Mouse (Mus musculus) gastrocnemius, postnatal 14 days (tissue): ENCODE results near the gene Kif3a. TPM values are rescaled to one million over a fixed set of nuclear protein-coding genes. Genes with fewer than 3 reads are reported as not detected.
"Not testable (repeated sequence)": the region's sequence is repeated elsewhere in the genome, so short reads cannot be mapped to it uniquely, and the experiment has no call there.

Experiments
- DNase-seq: peaks from one replicate; pipeline ENCODE4 v3.0.0; 2021; ENCODE audit warnings: mixed read lengths
- intact Hi-C: fragments of 180-260 bp; cut with DNase I; formaldehyde crosslinking; loops from one replicate; pipeline ENCODE4 v1.15.1; 2025; ENCODE audit warnings: low total_unique reads
- total RNA-seq, 2 experiments: library from RNA; stranded (reverse); gene quantifications; 2 replicates each; pipeline ENCODE4 v1.2.3; 2021

Kif3a gene
- total RNA-seq, 2 experiments from 2014 or later: 6.8 to 7.4 TPM

DNA sequence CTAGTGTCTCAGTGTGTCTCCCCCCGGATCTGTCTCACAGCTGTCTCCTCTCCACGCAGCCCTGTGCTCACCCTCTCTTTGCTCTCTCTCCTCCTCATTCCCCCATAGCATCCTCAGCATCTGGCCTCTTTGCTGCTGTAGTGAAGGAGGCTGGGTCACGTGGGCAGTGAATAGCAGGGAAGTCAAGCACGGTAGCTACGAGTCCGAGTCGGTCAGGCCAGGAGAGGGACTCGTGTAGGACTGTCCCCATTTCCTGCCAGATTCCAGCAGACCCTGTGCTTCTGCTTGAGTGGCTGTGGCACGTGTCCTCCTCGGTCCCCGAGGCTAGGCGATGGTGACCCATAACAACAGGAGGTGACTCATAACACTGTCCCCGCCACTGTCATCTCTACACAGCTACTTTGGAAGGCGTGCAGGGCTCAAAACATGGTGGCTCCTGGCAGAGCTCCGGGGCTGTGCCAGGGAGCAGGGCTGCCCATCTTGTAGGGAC lies 28.1 kb upstream of the Kif3a start:
- no peak for DNase-seq
- intact Hi-C loops: loop anchor here (10.0 kb wide), 1 partner anchor 64 kb away; the partner anchor contains the start of gene Gm9837

DNA sequence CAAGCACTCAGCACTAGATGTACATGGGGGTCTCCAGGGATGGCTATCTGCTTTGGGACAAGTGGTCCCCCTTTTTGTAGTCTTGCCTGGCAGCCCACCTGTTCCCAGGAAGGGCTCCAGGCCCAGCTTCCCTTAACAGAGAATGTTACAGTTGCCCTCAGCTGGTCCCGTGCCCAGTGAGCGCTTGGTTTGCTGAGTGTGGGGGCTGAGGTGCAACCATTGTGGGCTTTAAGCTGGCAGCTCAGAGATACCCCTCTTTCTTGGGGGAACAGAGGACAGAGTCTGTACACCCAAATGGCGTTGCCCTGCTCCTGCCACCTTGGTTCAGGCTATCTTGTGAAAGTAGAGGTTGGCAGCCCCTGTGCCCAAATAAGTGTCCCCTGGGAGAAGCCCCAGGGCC lies 26.8 kb upstream of the Kif3a start:
- intact Hi-C loops: no loop called here

GRCm38 (mm10) chr11:53541222-53541621 lies 26.0 kb upstream of the Kif3a start:
- no peak for DNase-seq
- intact Hi-C loops: no loop called here

More for the DNA sequence above, 26.8 kb upstream of the Kif3a start:
- no peak for DNase-seq

- no peak for DNase-seq
- intact Hi-C loops: no loop called here
Measured at GRCm38 (mm10) chr11:53543021-53543420, 24.2 kb upstream of the Kif3a start.

DNA sequence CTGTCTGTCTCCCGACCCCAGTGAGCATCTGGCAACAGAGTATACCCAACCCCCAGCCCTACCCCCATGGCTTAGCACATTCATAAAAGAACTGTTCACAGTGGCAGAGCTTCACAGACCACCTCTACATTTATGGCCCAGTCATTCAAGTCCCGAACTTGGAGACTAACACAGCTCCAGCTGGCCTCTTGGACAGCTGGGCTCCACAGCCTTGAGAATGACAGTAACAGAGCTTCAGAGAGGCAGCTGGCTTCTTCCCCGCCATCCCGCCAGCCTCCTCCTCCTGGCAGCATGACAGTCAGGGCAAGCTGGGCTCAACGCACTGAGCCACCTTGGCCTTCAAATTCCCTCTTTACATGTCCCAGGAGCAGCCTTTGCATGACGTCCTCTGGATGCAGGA lies 20.9 kb upstream of the Kif3a start:
- DNase-seq: peak; percentile 59
- intact Hi-C loops: no loop called here

GRCm38 (mm10) chr11:53547566-53547965 lies 19.6 kb upstream of the Kif3a start:
- DNase-seq: no peak

GRCm38 (mm10) chr11:53548036-53548605 lies 19.1 kb upstream of the Kif3a start:
- no peak for DNase-seq
- intact Hi-C loops: no loop called here

More at GRCm38 (mm10) chr11:53547566-53547965, 19.6 kb upstream of the Kif3a start:
- intact Hi-C loops: no loop called here

DNA sequence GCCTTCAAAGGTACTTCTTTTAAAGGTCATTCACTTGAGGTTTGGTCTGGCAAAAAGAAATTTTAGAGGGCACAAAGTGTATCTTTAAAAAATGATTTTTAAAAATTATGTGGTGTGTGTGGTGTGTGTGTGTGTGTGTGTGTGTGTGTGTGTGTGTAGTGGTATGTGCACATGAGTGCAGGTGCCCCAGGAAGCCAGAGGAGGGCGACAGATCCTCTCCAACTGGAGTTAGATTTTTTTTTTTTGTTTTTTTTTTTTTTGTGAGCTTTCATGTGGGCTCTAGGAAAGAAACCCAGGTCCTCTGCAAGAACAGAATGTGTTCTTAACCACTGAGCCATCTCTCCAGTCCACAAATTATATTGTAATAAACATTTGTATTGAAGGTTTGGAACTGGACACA lies 16.5 kb upstream of the Kif3a start:
- intact Hi-C loops: no loop called here
- no peak for DNase-seq

GRCm38 (mm10) chr11:53551754-53552153 lies 15.4 kb upstream of the Kif3a start:
- intact Hi-C loops: no loop called here
- no peak for DNase-seq

DNA sequence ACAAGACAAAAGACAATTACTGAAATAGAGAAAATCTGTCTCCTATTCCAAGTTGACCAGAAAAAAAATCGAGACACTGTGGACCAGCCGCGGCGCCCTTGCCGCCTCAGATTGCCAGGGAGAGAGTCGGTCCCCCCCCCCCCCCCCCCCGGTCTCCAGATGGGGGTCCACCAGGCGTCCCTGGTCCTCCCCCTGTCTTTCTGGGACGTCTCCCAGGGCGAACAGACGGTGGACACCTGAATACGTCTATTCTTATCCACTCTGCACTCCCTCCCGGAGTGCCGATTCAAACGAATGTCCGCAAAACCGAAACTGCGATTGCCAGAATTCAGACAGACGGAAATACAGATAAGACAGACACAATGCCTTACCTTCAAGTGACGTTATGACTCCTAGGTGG lies 10.7 kb upstream of the Kif3a start:
- DNase-seq, intact Hi-C loops: not testable (repeated sequence)

- DNase-seq, intact Hi-C loops: not testable (repeated sequence)
Measured at GRCm38 (mm10) chr11:53557992-53558391, 9.2 kb upstream of the Kif3a start.

- intact Hi-C loops, DNase-seq: not testable (repeated sequence)
Measured at GRCm38 (mm10) chr11:53559980-53560379, 7.2 kb upstream of the Kif3a start.

DNA sequence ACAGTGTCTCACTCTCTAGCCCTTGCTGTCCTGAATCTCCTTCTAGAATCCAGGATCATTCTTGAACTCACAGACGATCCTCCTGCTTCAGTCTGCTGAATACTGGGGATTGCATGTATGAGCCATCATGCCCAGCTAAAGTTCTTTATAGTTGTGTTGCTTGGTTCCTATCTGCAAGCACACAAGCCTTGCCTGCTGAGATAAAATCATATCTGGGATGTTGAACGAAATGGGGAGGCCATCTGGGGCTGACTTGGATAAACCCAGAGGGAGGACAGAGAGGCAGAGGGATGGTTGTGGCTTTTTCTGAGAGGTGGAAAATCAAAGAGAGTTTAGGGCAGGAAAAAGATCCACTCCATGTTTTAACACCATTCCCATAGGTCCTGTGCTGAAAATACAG lies 5.2 kb upstream of the Kif3a start:
- DNase-seq: no peak
- intact Hi-C loops: no loop called here

DNA sequence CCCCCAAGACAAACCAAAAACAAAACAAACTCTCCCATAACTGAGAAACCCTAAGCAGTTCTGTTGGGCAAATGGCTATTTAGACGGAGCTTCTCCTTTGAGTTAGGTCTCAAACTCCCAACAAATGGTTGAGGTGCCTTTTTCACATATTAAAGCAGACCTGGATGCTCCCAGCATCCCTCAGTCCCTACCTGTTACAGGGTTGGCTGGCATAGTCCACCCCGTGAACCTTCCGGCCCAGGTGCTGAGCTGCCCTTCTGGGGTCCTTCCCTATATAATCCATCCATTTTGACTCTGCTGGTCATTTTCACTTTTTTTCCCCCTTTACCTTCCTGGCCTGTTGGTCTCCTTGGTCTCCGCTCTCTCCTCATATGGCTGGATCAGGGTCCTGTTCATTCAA lies 533 bp upstream of the Kif3a start:
- no peak for DNase-seq
- intact Hi-C loops: no loop called here

- intact Hi-C loops: no loop called here
- no peak for DNase-seq
Measured at GRCm38 (mm10) chr11:53580562-53580961, 13.4 kb downstream of the Kif3a start.

GRCm38 (mm10) chr11:53583151-53583550 lies 16.0 kb downstream of the Kif3a start:
- intact Hi-C loops: no loop called here
- DNase-seq: no peak

DNA sequence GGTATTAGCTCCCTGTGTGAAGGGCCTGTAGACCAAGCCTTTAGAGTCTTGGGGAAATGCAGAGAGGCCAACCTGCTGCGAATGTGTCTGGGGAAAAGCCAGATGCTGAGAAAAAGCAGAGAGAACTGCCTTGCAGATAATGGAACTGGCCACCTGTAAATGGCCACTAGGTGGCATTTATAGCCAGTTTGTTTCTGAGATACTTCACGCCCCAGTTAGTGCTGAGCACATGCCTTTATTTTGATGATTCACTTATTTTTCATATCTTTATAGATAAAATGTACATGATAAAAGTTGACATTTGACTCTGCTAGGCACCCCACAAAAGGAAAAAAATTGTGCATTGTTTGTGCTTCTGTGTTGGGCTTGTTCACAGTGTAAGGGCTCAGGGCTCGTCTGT lies 17.7 kb downstream of the Kif3a start:
- intact Hi-C loops: loop anchor here (5.0 kb wide), 1 partner anchor 47 kb away; the partner anchor contains the start of gene Il13

DNA sequence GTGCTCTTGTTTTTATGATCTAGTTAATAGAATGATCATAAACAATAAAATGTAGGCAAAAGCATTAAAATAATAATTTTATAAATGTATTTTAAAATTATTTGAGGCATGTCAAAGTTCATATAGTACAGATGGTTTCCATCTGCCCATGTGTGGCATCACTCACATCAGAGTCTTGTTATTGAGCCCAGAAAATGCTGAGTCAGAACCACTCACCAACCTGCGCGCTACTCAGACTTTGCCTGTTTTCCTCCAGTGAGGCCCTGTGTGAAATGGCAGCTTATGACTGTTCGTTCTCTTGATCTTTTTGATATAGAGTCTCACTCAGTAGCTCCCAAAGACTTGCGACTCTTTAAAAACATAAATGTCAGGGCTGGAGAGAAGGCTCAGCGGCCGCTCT lies 18.3 kb downstream of the Kif3a start:
- intact Hi-C loops: loop anchor here (5.0 kb wide), 1 partner anchor 47 kb away; the partner anchor contains the start of gene Il13
- DNase-seq: no peak

More for the DNA sequence above, 17.7 kb downstream of the Kif3a start:
- no peak for DNase-seq

DNA sequence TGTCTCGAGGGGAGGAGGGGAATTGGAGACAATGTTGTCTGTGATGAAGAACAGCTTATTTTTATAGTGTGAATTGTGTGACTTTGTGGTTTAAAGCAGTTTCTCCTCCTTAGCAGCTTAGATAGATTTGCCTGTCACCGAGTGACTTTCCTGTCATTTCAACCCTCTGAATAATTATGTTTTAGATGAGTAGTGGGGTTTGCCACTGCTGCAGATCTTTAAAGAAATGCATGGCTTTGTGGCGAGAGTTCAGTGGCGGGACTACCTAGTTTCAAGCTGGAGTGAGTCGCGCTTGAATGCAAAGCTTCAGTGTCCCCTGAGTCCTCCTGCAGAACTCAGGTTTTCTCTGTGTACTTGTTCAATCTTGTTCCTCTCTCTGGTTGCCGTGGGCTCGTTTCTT lies 21.1 kb downstream of the Kif3a start:
- intact Hi-C loops: loop anchor here (5.0 kb wide), 1 partner anchor 44 kb away; the partner anchor contains the start of gene Il13
- DNase-seq: no peak

DNA sequence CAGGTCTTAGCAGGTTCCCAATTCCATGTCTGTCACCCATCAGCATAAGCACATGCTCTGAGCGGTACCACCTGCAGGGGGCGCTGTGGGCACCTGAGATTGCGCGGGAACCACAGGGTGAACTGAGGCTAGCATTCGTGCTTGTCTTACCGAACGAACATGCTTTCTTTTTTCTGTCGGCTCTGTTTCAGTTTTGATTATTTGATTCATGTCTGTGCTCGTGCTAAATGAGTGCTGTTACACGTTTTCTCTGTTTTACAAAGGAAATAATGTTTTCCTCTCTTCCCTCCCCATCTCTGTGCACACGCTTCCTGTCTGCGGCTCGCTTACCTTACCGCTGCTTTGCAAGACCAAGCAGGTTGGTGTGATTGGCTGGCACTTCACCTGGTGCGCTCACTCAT lies 23.2 kb downstream of the Kif3a start:
- intact Hi-C loops: no loop called here
- peak; percentile 22 for DNase-seq

DNA sequence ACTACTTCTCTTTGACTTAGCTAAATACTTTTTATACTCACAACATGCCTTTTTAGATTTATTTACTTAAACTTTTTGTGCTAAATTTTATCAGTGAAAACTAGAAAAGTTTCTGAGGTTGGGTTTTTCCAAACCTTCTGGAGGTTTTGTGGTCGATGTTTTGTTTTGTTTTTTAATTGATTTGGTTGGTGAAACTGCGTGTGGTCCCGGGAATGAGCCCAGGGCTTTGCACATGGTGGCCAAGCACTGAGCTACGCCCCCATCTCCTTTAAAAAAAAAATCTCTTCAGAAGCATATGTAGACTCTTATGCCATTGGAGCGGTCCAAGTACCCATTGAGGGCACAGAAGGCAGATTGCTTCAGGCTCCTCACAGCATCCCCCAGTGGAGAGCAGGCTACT lies 23.9 kb downstream of the Kif3a start:
- intact Hi-C loops: no loop called here
- DNase-seq: no peak

GRCm38 (mm10) chr11:53604983-53605382 lies 37.8 kb downstream of the Kif3a start:
- DNase-seq: no peak
- intact Hi-C loops: no loop called here
